Mouse (Mus musculus): ENCODE data around the gene Nck1.

The Nck1 gene

GRCm38 (mm10) chr9:100534686-100535085 is 11.2 kb downstream of the Nck1 start:
- DNase-seq = no peak

GRCm38 (mm10) chr9:100532847-100533505 is 13.0 kb downstream of the Nck1 start:
- no peak for DNase-seq

- no peak for DNase-seq
Observed at GRCm38 (mm10) chr9:100531296-100531695, 14.6 kb downstream of the Nck1 start.

- no peak for DNase-seq
Observed at GRCm38 (mm10) chr9:100525225-100525624, 20.7 kb downstream of the Nck1 start.

GRCm38 (mm10) chr9:100522029-100522428 is 23.9 kb downstream of the Nck1 start:
- no peak for DNase-seq

GRCm38 (mm10) chr9:100520586-100520985 is 25.3 kb downstream of the Nck1 start:
- DNase-seq = peak; percentile 34 to 69

GRCm38 (mm10) chr9:100520012-100520411 is 25.9 kb downstream of the Nck1 start:
- DNase-seq = peak in 1 of 2 experiments; percentile 42

- no peak for DNase-seq
Observed at GRCm38 (mm10) chr9:100507581-100507980, 38.4 kb downstream of the Nck1 start.

- DNase-seq = peak in 1 of 2 experiments; percentile 25
Observed at GRCm38 (mm10) chr9:100506652-100507051, 39.3 kb downstream of the Nck1 start.

- DNase-seq = peak; percentile 44 to 64
Observed at GRCm38 (mm10) chr9:100505498-100505897, 40.4 kb downstream of the Nck1 start.

- peak in 1 of 2 experiments; percentile 44 for DNase-seq
Observed at GRCm38 (mm10) chr9:100493611-100494261, 52.2 kb downstream of the Nck1 start.

- DNase-seq = no peak
Observed at GRCm38 (mm10) chr9:100491424-100491823, 54.5 kb downstream of the Nck1 start.

GRCm38 (mm10) chr9:100488969-100489368 is 57.0 kb downstream of the Nck1 start:
- DNase-seq = no peak

- no peak for DNase-seq
Observed at GRCm38 (mm10) chr9:100488056-100488713, 57.7 kb downstream of the Nck1 start.

- no peak for DNase-seq
Observed at GRCm38 (mm10) chr9:100486431-100486830, 59.5 kb downstream of the Nck1 start, which contains the start of gene Il20rb. Il20rb (minus strand) TSS chr9:100486788.

GRCm38 (mm10) chr9:100483318-100483717 is 62.6 kb downstream of the Nck1 start:
- DNase-seq = no peak

- no peak for DNase-seq
Observed at GRCm38 (mm10) chr9:100481626-100482025, 64.3 kb downstream of the Nck1 start.

GRCm38 (mm10) chr9:100474056-100474455 is 71.9 kb downstream of the Nck1 start:
- DNase-seq = no peak

- DNase-seq = no peak
Observed at GRCm38 (mm10) chr9:100473361-100473760, 72.6 kb downstream of the Nck1 start.

GRCm38 (mm10) chr9:100472931-100473330 is 73.0 kb downstream of the Nck1 start:
- DNase-seq = no peak

- no peak for DNase-seq
Observed at GRCm38 (mm10) chr9:100471605-100471953, 74.4 kb downstream of the Nck1 start.

GRCm38 (mm10) chr9:100470936-100471604 is 74.9 kb downstream of the Nck1 start:
- peak; percentile 95 to 98 for DNase-seq

GRCm38 (mm10) chr9:100470228-100470627 is 75.7 kb downstream of the Nck1 start:
- DNase-seq = peak in 1 of 2 experiments; percentile 40

Measured in cerebellum, postnatal 25 days (tissue).